Mouse (Mus musculus) brain, adult 2 months (tissue): ENCODE measurements around the gene Gm26558.

Experiments
- DNase-seq: peaks from one replicate; pipeline ENCODE4 v3.0.0; 2011; ENCODE audit warnings: low read depth, low spot score

Gene Gm26558

GRCm38 (mm10) chr2:70648271-70648670, 13.6 kb downstream of the Gm26558 start:
- no peak for DNase-seq

- DNase-seq = no peak
These were observed 14.2 kb downstream of the Gm26558 start for GRCm38 (mm10) chr2:70647681-70648080.

GRCm38 (mm10) chr2:70645266-70645780, 16.6 kb downstream of the Gm26558 start:
- peak; percentile 8 for DNase-seq

GRCm38 (mm10) chr2:70642971-70643565, 18.8 kb downstream of the Gm26558 start:
- DNase-seq = peak; percentile 8

GRCm38 (mm10) chr2:70640968-70641367, 20.9 kb downstream of the Gm26558 start:
- DNase-seq = no peak

- no peak for DNase-seq
These were observed 27.7 kb downstream of the Gm26558 start for GRCm38 (mm10) chr2:70634028-70634690.

- no peak for DNase-seq
These were observed 29.5 kb downstream of the Gm26558 start for GRCm38 (mm10) chr2:70632412-70632811.

GRCm38 (mm10) chr2:70631321-70631720, 30.6 kb downstream of the Gm26558 start:
- DNase-seq = no peak

GRCm38 (mm10) chr2:70629921-70630320, 32.0 kb downstream of the Gm26558 start:
- no peak for DNase-seq

GRCm38 (mm10) chr2:70629339-70629761, 32.6 kb downstream of the Gm26558 start:
- DNase-seq = peak; percentile 77

GRCm38 (mm10) chr2:70628397-70628796, 33.5 kb downstream of the Gm26558 start:
- DNase-seq = no peak

GRCm38 (mm10) chr2:70625761-70626160, 36.1 kb downstream of the Gm26558 start:
- no peak for DNase-seq

- no peak for DNase-seq
These were observed 39.7 kb downstream of the Gm26558 start for GRCm38 (mm10) chr2:70622244-70622643.

GRCm38 (mm10) chr2:70620225-70620624, 41.7 kb downstream of the Gm26558 start:
- DNase-seq = peak; percentile 84

- no peak for DNase-seq
These were observed 42.6 kb downstream of the Gm26558 start for GRCm38 (mm10) chr2:70619232-70619835.

- DNase-seq = no peak
These were observed 45.3 kb downstream of the Gm26558 start for GRCm38 (mm10) chr2:70616617-70617016.

GRCm38 (mm10) chr2:70616076-70616475, 45.8 kb downstream of the Gm26558 start:
- no peak for DNase-seq

- no peak for DNase-seq
These were observed 47.1 kb downstream of the Gm26558 start for GRCm38 (mm10) chr2:70614745-70615351.
